Mouse (Mus musculus) lung, embryonic 15.5 days (tissue): Measurements from ENCODE around the gene Smarcb1. TPM values are rescaled to one million over a fixed set of nuclear protein-coding genes. Genes with fewer than 3 reads are reported as not detected.
"Not testable (repeated sequence)": the region's sequence is repeated elsewhere in the genome, so short reads cannot be mapped to it uniquely, and the experiment has no call there.

Experiments
- ATAC-seq: fragments of 200-750 bp; cut with Nextera tagmentation; 2 replicates; pipeline ENCODE4 v1.8.0; 2017; ENCODE audit warnings: moderate number of reproducible peaks, borderline replicate concordance; ENCODE audit not compliant: low FRiP score, low TSS enrichment; ENCODE audit errors: extremely low read depth
- H3K27ac ChIP-seq: fragments of 300-500 bp; sonication (generic); 2 replicates; pipeline ENCODE4 v1.5.1; 2015; ENCODE audit warnings: moderate library complexity, mild to moderate bottlenecking, inconsistent platforms
- H3K27me3 ChIP-seq: fragments of 300-500 bp; sonication (generic); 2 replicates; pipeline ENCODE4 v1.6.1; 2015; ENCODE audit warnings: inconsistent platforms
- H3K36me3 ChIP-seq: fragments of 300-500 bp; sonication (generic); 2 replicates; pipeline ENCODE4 v1.6.1; 2015; ENCODE audit warnings: inconsistent platforms
- H3K4me1 ChIP-seq: fragments of 300-500 bp; sonication (generic); 2 replicates; pipeline ENCODE4 v1.6.1; 2015; ENCODE audit warnings: inconsistent platforms
- H3K4me2 ChIP-seq: fragments of 300-500 bp; sonication (generic); 2 replicates; pipeline ENCODE4 v1.6.1; 2015; ENCODE audit warnings: inconsistent platforms, mild to moderate bottlenecking, moderate library complexity
- H3K4me3 ChIP-seq: fragments of 300-500 bp; sonication (generic); 2 replicates; pipeline ENCODE4 v1.5.1; 2015; ENCODE audit warnings: mild to moderate bottlenecking, inconsistent platforms
- H3K9ac ChIP-seq: fragments of 300-500 bp; sonication (generic); 2 replicates; pipeline ENCODE4 v1.6.1; 2015; ENCODE audit warnings: inconsistent platforms
- H3K9me3 ChIP-seq: fragments of 300-500 bp; sonication (generic); 2 replicates; pipeline ENCODE4 v1.6.1; 2016; ENCODE audit warnings: inconsistent platforms
- WGBS: fragments of 180-500 bp; shearing (Covaris S2); methylation state at CpG from one replicate; pipeline ENCODE4 v1.1.7; 2015; 5-methylcytosine and 5-hydroxymethylcytosine counted together
- polyA plus RNA-seq: library from polyadenylated mRNA; unstranded; fragments of >200 nt; fragmentation: Nextera tagmentation; extraction: Ambion mirVana; gene quantifications from 2 replicates; pipeline ENCODE4 v1.2.1, GENCODE M21; 2015

The Smarcb1 gene
- polyA plus RNA-seq, 1 experiment from 2014 or later, result 213 TPM

DNA sequence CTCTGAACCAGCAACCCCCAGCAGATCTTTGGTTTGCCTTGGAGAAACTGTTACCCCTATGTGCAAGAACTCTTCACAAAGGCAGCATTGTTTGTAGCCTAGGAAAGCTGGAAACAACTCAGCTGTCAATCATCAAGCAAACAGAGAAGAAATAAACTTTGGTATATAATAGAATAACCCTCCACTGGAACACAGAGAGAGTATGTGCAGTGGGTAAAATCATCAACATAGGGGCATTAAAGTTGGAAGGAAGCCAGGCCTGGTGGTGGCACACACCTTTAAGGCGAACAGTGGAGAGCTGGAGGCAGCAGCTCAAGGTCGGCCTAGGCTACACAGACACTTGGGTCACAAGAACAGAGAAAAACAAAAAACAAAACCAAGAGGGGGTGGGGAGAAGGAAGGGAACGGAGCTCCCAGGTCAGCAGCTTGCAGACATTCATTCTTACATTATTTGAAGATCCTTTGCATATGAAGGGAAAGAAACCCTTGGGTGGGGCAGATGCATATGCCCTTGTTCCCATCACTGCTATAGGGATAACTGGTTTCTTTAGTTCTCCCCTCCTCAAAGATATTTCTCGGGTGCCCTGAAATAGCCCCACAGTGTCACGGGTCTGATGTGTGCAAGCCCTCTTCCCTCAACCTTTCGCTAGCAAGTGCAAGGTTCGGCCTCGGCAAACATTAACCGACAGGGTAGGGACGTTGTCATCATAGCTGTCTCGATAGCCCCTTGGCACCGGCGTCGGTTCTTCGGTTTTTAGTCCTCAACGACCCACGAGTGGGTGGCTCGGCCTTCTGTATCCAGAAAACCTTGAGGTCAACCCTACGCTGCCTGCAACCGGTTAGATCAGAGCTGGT, 39.6 kb downstream of the Smarcb1 start:
- H3K9ac ChIP-seq, result no peak overlapping the region
- no peak overlapping the region; the same call in 1 of the 2 replicates for H3K27ac ChIP-seq
- H3K27me3 ChIP-seq, result no peaks in the 10 kb centered on the region
- H3K4me2 ChIP-seq, result no peak overlapping the region
- H3K4me1 ChIP-seq, result peaks cover 13% of the 10 kb centered on the region; the same call in 1 of the 2 replicates
- WGBS, result 19% methylated on average over 20 of the region's 20 CpGs
- H3K9me3 ChIP-seq, result no peaks in the 10 kb centered on the region
- no peak overlapping the region for H3K4me3 ChIP-seq
- no peaks in the 10 kb centered on the region for H3K36me3 ChIP-seq
- no peak for ATAC-seq

- H3K36me3 ChIP-seq, result no peaks in the 10 kb centered on the region
- no peak overlapping the region; the same call in 1 of the 2 replicates for H3K27ac ChIP-seq
- peaks cover 13% of the 10 kb centered on the region; the same call in 1 of the 2 replicates for H3K4me1 ChIP-seq
- H3K4me2 ChIP-seq, result no peak overlapping the region
- H3K4me3 ChIP-seq, result no peak overlapping the region
- 41% methylated on average over 6 of the region's 6 CpGs for WGBS
- H3K27me3 ChIP-seq, result no peaks in the 10 kb centered on the region
- no peak for ATAC-seq
- no peaks in the 10 kb centered on the region for H3K9me3 ChIP-seq
- no peak overlapping the region for H3K9ac ChIP-seq
Measured at GRCm38 (mm10) chr10:75880771-75881577, 40.4 kb downstream of the Smarcb1 start.

GRCm38 (mm10) chr10:75880351-75880750, 41.1 kb downstream of the Smarcb1 start:
- Histone ChIP-seq H3K36me3 (no peaks in the 10 kb centered on the region), H3K4me2 (no peak overlapping the region), H3K27ac (no peak overlapping the region), H3K4me3 (no peak overlapping the region), H3K9me3 (no peaks in the 10 kb centered on the region), H3K9ac (no peak overlapping the region), H3K4me1 (peaks cover 13% of the 10 kb centered on the region; the same call in 1 of the 2 replicates), H3K27me3 (no peaks in the 10 kb centered on the region)
- no peak for ATAC-seq
- 91% methylated on average over 10 of the region's 10 CpGs for WGBS

DNA sequence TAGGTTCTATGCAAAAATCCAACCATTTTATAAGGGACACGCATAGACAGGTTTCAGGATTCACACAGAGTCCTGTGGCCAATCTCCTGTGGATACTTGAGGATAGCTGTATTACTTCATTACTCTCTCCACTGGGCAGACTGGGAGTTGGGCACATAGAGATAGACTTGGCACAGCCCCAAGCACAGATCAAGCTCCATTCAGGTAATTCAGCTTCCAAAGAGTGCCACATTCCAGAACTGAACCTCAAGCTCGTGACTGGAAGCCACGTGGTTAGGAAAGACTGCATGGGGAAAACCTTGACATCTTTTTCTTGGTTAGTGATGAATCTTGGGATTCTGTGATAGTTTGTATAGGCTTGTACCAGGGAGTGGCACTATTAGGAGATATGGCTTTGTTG, 42.6 kb downstream of the Smarcb1 start:
- ATAC-seq, result no peak
- Histone ChIP-seq H3K9me3 (no peaks in the 10 kb centered on the region), H3K4me1 (peaks cover 13% of the 10 kb centered on the region; the same call in 1 of the 2 replicates), H3K36me3 (no peaks in the 10 kb centered on the region), H3K27me3 (no peaks in the 10 kb centered on the region), H3K4me2 (no peak overlapping the region), H3K27ac (no peak overlapping the region), H3K4me3 (no peak overlapping the region), H3K9ac (no peak overlapping the region)
- 72% methylated on average over 3 of the region's 3 CpGs for WGBS

DNA sequence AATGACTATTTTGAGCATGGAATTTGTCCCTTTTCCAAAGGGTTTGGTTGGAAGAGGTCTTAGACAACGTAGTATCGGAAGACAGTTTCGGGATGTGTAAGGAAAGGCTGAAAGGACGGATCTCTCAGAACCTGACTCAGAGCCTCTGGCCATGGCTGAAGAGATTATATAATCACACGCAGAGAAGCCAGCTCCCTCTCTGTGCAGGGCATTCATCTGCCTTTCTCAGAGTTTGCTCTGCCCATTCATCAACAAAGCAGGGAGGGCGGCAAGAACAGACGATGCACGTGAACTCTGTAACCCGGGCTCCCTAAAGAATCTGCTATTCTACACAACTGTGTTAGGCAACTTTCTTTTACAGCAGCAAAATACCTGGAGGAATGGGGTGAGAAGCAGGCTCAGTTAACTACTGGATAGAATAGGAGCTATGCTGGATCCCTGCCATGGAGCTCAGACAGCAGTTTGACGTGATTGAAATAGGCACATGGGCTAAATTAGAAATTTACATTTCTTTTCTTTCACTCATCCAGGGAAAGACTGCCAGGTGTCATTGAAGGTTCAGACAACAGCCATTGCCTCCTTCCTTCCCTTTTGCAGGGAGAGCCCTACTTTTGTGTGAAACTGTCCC, 47.8 kb downstream of the Smarcb1 start:
- no peak overlapping the region for H3K27ac ChIP-seq
- WGBS, result 28% methylated on average over 10 of the region's 10 CpGs
- no peaks in the 10 kb centered on the region for H3K36me3 ChIP-seq
- H3K4me3 ChIP-seq, result no peak overlapping the region
- no peaks in the 10 kb centered on the region for H3K9me3 ChIP-seq
- H3K9ac ChIP-seq, result no peak overlapping the region
- ATAC-seq, result no peak
- peaks cover 9% of the 10 kb centered on the region; the same call in 1 of the 2 replicates for H3K4me1 ChIP-seq
- H3K27me3 ChIP-seq, result no peaks in the 10 kb centered on the region
- peak overlapping the region; percentile 62 for H3K4me2 ChIP-seq

GRCm38 (mm10) chr10:75872915-75873542, 48.4 kb downstream of the Smarcb1 start:
- 0 out of 2 replicates have a peak overlapping the region, but pooled peaks have one; percentile 0 for H3K27ac ChIP-seq
- peak; percentile 96 for ATAC-seq
- H3K9ac ChIP-seq, result no peak overlapping the region; the same call in 1 of the 2 replicates
- H3K36me3 ChIP-seq, result no peaks in the 10 kb centered on the region
- H3K27me3 ChIP-seq, result no peaks in the 10 kb centered on the region
- H3K9me3 ChIP-seq, result no peaks in the 10 kb centered on the region
- H3K4me3 ChIP-seq, result peak overlapping the region; percentile 41
- WGBS, result 2% methylated on average over 11 of the region's 11 CpGs
- H3K4me1 ChIP-seq, result peaks cover 9% of the 10 kb centered on the region; the same call in 1 of the 2 replicates
- peak overlapping the region; percentile 62 for H3K4me2 ChIP-seq

DNA sequence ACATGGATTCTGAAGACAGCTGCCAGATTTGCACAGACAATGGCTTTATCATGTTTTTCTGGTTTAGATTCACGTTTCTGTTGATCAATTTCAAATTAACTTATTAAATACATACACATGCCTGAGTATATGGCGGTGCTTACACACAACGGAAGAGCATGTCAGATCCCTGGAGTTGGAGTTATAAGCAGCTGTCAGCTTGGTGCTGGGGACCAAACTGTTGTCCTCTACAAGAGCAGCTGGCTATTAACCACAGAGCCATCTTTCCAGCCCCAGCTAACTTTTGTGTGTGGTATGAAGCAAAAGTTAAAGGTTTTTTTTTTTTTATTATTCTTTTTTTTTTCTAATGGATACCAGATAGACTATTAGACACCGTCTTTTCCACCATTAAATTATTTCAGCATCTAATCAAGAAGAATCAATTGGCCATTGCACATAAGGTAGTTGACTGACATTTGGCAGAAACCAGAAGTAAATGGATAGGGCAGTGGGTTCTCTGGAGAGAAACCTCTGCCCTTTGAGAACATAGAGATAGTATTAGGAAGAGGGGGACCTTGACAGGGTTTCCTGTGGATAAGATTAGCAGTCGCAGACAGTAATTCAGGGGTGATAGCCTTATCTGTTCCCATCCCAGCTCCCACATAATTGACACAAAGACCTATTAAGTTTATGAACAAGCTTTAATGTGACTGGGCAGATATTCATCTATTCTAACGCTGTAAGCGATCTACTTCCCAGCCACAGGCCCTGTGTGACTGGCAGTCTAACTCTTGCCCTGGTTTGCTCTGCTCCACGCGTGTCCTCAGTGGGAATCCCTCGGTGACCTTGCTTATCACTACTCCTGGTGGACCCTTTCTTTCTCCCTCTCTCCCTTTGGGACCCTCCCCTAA, 49.1 kb downstream of the Smarcb1 start:
- H3K9me3 ChIP-seq, result no peaks in the 10 kb centered on the region
- H3K27ac ChIP-seq, result no peak overlapping the region
- no peak for ATAC-seq
- no peak overlapping the region; the same call in 1 of the 2 replicates for H3K9ac ChIP-seq
- H3K4me3 ChIP-seq, result peak overlapping the region; percentile 41
- peaks cover 9% of the 10 kb centered on the region; the same call in 1 of the 2 replicates for H3K4me1 ChIP-seq
- 32% methylated on average over 10 of the region's 10 CpGs for WGBS
- no peaks in the 10 kb centered on the region for H3K36me3 ChIP-seq
- no peaks in the 10 kb centered on the region for H3K27me3 ChIP-seq
- peak overlapping the region; percentile 62 for H3K4me2 ChIP-seq

DNA sequence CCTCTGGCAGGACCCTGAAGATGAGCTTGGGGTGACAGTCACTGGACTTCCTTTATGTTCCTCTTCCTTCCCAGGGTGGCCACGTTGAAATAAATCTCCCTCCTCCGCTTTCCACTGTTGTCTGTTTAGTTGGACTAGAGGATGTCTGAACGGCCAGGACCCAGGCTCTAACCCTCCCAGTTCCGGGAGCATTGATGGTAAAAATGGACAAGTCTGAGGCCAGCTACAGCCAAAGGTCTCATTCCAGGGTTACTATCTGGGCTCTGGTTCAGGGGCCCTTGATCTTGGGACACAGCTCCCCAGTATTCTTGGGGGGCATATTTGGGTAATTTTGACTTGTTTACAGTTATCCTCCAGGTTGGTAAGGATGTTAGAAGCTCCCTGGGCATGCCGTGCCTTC, 59.8 kb downstream of the Smarcb1 start:
- WGBS, result 76% methylated on average over 5 of the region's 5 CpGs
- ATAC-seq, result no peak
- no peak overlapping the region for H3K4me3 ChIP-seq
- no peaks in the 10 kb centered on the region for H3K9me3 ChIP-seq
- H3K4me2 ChIP-seq, result no peak overlapping the region
- H3K4me1 ChIP-seq, result peaks cover 24% of the 10 kb centered on the region
- no peak overlapping the region for H3K27ac ChIP-seq
- H3K9ac ChIP-seq, result no peak overlapping the region
- H3K36me3 ChIP-seq, result peaks cover 10% of the 10 kb centered on the region; the same call in 1 of the 2 replicates
- H3K27me3 ChIP-seq, result no peaks in the 10 kb centered on the region

DNA sequence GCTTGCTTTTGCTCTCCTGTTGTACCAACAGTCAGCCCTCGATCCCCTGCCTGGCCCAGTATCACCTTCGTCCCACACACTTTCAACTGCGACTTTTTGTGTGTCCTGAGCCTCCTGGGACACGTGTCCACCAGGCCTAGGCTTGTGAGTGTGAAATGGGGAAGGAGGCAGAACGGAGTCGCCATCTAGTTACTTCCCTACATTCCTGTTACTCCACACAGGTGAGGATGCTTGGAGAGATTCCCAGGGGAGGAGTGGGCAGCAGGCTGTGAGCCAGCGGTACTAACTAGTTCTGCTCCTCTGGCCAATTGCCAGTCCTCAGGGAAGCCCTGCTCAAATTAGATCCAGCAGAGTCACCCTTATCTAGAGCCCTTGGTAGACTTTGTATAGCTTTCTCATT, 60.7 kb downstream of the Smarcb1 start:
- no peak for ATAC-seq
- peak overlapping the region; percentile 64 for H3K4me2 ChIP-seq
- 28% methylated on average over 7 of the region's 7 CpGs for WGBS
- peaks cover 24% of the 10 kb centered on the region for H3K4me1 ChIP-seq
- H3K27me3 ChIP-seq, result no peaks in the 10 kb centered on the region
- H3K36me3 ChIP-seq, result peaks cover 10% of the 10 kb centered on the region; the same call in 1 of the 2 replicates
- H3K9me3 ChIP-seq, result no peaks in the 10 kb centered on the region
- H3K27ac ChIP-seq, result peak overlapping the region; percentile 97
- H3K9ac ChIP-seq, result peak overlapping the region; percentile 90; the same call in 1 of the 2 replicates
- no peak overlapping the region for H3K4me3 ChIP-seq

GRCm38 (mm10) chr10:75859786-75860470, 61.5 kb downstream of the Smarcb1 start, which contains the start of gene Mif:
Gene Mif, minus strand, starts transcription at chr10:75860240.
- peaks cover 24% of the 10 kb centered on the region for H3K4me1 ChIP-seq
- 0% methylated on average over 39 of the region's 46 CpGs for WGBS
- peak within 1 kb of the TSS; percentile 64 for H3K4me2 ChIP-seq
- not testable (repeated sequence) for H3K27me3 ChIP-seq, H3K9me3 ChIP-seq
- peak within 1 kb of the TSS; percentile 86 for H3K4me3 ChIP-seq
- ATAC-seq, result peak; percentile 97
- peak within 1 kb of the TSS; percentile 97 for H3K27ac ChIP-seq
- peak within 1 kb of the TSS; percentile 90 for H3K9ac ChIP-seq
- peaks cover 10% of the 10 kb centered on the region; the same call in 1 of the 2 replicates for H3K36me3 ChIP-seq
